Mouse (Mus musculus) frontal cortex, postnatal 36 days (tissue): ENCODE measurements at regions not wholly inside any gene's neighbourhood (a gene's known extent, or its start where the extent isn't known, plus 50 kb on each side); places are given as distances from the start of the nearest gene placed in this dataset.
A peak's percentile ranks its signal among the peaks of the same experiment; 100 is the strongest.

ENCODE experiments used
- DNase-seq, 2 experiments: peaks; one replicate each; pipeline ENCODE4 v3.0.0; 2022; ENCODE audit warnings: low spot score in 2 of 2

DNA sequence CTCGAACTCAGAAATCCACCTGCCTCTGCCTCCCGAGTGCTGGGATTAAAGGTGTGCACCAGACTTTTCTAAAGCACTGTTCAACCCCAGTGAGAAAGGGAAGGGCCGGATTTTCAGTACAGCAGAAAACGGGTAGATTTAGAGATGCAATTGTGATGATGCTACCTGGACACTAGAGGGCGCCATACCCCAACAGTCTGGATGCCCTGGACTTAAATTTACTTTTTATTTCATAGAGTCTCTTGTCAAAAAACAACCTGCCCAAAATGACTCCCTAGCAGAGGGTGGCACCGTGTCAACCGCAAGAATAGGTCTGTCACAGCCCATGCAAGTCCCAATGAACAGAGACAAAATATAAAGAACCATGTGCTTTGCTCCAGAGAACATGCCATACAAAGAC, 394.2 kb downstream of the Sox9 start:
- DNase-seq: peak; percentile 55 to 60

DNA sequence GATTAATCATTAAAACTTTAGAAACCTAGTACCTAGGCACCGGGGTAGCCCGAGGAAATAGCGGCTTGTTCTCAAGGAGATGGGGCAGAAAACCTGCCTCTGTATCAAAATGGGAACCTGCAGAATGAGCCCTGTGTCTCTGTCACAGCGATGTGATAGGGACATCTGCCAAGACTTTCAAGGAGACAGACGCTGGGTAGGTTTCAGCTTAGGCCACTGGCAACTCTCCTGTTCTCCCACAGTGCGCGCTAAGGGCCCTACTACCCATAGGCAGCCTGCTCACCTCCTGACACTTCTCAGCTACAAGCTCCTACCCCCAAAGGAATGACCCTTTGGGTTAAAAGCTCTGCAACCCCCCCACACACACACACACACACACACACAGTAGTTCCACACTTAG, 396.4 kb downstream of the Sox9 start:
- no peak for DNase-seq

DNA sequence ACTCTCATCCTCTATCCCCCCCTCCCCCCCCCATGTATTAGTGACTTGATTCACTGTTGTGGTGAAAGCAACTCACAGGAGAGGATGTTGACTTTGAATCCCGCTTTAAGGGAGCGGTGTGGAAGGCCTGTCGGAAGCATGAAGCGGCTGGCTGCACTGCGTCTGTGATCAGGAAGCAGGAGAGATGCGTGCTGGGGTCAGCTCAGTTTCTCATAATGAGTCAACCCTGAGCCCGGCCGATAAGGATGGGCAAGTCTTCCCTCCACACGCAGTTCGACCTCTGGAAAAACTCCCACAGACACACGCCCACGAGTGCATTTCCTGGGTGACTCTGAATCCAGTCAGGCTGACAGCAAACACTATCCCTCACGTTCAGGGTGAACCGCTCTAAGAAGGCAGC, 398.0 kb downstream of the Sox9 start:
- no peak for DNase-seq

DNA sequence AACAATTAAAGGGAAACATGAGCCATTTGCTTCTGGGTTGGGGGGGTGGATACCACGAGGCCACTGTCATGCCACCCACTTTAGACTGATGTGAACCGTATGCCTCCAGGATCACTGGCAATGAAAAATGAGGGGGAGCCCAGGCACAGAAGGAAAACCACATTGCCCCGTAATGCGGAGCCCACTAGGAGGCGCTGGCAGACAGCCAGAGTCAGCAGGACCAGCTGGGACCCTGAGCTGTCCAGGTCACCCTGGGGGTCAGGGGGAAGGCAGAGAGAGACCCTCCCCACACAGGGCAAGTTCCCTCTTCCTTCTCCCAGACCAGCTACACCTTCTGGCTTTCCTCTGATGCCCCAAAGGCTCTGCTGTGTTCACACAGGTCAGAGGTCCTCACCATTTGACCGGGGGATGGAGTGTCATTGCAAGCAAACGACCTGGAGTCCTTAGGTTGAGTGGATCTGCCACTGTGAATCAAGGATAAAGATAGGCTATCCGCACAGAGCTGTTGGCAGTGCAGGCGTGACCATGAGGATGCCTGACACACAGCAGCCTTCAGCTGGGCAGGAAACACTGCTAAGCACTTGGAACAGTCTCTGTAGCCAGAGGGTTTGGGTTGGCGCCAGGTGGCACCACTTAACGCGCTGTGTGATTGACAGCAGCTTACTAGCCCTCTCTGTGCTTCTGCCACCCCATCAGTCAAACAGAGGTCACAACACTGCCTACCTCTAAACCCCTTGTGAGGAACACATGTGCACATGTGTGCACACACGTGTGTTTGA, 400.2 kb downstream of the Sox9 start:
- DNase-seq: no peak

DNA sequence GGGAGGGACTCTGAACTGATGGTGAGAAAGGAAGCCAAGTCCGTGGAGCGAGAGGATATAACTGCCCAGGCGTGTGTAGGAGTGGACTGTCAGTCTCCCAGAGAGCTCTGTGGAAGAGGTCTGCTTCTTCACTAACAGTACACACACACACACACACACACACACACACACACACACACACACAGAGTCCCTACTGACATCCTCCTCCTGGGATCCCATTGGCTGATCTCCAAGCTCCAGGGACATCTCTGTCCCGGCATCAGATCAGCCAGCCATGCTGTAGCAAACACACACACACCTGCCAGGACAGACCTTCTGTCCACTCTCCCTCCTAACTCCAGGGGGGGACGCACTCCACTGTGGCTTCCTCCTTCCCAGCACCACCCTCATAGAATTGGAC, 401.5 kb downstream of the Sox9 start:
- no peak for DNase-seq

DNA sequence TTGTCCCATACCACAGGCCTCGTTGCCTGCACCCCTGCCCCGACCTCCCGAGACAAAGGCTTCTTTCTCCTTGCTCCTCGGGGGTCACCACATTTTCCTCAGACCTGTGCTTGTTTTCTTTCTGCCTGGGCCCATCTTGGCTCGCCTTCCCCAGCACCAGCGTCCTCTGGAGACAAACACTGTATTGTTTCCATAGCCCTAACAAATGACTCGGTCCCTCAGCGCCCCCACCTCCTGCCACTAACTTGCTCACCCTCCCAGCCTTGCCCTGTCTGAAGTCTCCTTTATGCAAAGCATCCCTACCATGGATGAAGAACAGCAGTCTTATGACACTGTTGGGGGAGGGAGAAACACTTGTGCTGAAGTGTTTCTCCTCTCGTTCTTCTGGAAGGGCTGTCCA, 402.1 kb downstream of the Sox9 start:
- no peak for DNase-seq

DNA sequence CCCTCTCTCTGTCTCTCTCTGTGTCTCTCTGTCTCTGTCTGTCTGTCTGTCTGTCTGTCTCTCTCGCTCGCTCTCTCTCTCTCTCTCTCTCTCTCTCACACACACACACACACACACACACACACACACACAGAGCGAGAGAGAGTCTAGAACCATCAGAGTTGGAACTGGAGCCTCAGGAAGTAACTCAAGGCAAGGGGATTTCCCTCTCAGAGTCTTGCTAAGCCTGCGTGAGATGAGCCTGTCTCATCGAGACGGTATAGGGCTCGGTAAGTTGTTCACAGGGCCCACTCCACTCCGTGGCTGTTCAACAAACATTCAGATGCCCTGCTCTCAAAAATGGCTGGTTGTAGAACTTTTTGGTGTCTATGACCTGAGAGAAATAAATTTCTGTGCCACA, 405.4 kb downstream of the Sox9 start:
- no peak for DNase-seq

DNA sequence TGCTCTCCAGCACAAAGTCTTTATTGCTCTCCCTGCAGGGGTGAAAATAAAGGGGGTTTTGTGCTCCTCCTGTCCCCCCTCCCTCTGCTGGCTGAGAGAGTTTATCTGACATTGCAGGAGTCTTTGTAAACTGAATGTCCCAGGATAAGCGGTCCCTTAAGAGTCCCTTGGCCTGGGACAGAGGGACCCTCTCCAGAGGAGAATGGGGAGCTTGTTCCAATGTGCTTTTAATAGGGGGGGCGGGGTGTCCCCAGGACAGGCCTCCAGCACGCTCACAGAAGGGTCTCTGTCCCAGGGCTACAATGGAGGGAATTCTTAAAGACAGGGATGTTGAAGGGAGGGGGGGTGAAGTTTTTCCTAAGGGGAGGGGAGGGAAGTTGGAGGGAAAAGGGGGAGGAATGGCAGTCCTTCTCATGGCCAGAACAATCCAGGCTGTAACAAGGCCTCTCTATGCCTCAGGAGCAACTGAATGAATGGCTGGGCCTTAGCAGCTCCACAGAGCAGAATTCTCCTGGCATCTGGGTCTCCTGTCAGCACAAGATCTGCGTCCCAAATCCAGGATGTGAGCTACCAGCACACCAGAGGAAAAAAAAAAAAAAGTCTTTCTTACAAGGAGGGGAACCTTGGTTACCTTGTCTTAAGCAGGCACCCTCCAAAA, 406.4 kb downstream of the Sox9 start:
- DNase-seq: no peak

DNA sequence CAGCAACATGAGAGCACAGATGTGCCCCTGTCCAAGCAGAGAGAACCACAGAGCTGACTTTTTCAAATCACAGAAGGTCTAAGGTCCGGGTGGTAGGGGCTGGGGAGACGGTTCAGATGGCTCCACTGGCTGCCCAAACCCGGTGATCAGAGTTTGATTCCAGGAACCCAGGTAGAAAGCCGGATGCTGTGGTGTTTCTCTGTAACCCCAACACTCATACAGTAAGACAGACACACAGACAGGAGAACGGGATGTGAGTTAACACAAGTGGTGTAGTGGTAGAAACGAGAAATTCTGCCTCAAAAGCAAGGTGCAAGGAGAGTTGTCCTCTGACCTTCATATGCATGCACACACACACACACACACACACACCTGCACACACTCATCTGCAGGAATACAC, 408.0 kb downstream of the Sox9 start:
- DNase-seq: no peak

DNA sequence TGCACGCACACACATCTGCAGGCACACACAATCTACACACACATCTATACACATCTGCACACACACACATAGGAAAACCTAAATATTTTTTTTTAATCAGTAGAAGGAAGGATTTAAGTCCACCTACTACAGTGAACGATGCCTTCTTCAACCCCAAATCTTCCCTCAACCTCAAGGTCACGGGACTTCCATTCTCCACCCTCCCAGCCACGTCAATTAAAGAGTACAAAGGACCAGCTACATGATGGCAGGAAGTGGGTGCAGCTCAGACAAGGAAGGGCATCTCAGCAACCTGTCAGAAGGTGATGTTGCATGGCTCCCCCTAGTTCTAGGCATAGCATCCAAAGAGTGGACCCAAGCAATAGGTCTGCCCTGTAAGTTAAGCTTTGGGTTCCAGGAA, 408.5 kb downstream of the Sox9 start:
- no peak for DNase-seq

DNA sequence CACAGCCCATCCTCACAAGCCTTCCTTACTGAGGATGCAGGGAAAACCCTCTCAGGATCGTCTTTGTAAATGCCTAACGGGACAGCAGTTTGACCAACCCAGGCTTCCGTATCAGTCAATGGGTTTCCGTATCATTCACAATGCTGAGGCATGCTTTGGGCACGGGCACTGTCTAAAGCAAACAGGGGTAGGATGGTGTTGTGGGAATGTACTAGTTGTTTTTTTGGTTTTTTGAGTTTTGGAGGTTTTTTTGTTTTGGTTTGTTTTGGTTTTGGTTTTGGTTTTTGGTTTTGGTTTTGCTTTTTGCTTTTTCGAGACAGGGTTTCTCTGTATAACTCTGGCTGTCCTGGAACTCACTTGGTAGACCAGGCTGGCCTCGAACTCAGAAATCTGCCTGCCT, 409.0 kb downstream of the Sox9 start:
- DNase-seq: no peak

DNA sequence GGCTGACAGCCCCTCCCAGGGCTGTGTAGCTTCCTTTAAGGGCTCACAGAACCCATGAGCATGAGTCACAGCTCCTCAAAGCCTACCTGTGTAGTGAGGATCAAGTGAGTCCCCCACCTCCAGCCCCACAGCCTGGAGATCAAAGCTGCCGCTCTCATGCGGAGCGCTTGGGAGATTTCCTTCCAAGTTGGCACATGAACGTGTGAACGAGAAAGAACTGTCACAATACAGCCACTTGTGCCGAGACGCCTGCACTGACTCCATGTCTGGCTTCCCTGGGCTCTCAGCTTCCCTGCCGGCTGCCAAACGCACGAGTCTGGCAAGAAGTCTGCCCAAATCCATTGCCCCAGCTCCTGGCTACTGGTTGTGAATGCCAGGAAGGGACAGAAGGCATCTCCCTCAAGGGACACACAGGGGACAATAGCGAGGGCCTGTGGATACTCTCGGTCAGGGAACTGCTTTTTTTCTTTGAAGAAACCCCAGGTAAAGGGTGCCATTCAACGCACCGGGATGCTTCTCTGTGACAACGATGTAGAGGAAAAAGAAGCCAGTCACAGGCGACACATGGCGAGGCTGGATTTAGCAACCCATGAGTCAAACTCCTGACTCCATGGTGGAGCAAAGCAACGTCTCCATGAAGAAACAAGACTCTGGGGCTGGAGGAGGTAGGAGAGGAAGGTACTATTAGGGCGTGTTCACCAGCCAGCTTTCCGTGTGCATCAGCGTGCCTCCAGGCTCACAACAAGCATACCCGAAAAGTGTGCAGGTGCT, 410.2 kb downstream of the Sox9 start:
- DNase-seq: peak; percentile 60 to 67

DNA sequence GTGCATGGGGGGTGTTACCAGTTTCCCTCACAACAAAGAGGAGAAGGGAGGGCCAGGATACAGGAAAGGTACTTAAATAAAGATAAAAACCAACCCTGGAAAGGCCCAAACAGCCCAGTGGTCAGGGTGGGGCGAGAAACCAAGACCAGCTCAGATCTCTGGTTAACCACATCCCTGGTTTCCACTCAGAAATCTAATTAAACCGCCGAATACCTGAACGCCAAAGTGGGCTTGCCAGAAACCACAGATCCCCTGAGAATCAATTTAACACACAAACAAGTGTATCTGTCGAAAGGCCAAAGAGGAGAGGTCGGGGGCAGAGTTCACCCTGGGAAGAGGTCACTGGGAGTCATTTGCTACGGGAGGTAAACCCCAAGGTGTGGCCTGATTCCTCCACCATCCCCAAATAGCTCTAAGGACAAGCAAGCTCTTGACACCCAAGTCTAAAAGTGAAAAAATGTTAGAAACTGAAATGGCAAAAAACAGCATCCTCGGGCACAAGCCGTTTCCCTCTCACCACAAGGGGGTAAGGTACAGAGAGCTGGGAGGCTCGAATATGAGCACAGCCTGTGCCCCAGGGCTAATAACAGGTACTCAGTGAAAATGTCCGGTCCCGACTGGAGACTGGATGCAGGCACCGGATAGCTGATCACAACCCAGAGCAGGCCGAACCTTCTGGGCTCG, 412.3 kb downstream of the Sox9 start:
- DNase-seq: no peak
